Mouse (Mus musculus) G1E-ER4 (cell line): ENCODE measurements around the gene Mtfmt. TPM values are rescaled to one million over a fixed set of nuclear protein-coding genes. Genes with fewer than 3 reads are reported as not detected.

Source experiments
- GATA1 ChIP-seq: IDR thresholded peaks from one replicate; pipeline ENCODE4 v1.8.0; 2012; ENCODE audit warnings: low read length, inconsistent platforms
- polyA plus RNA-seq: library from polyadenylated mRNA; stranded (reverse); fragments of >175 nt; gene quantifications from 2 replicates; pipeline ENCODE4 v1.2.3, GENCODE M21; 2012

Mtfmt gene
- polyA plus RNA-seq, 1 experiment, result 11.7 TPM

GRCm38 (mm10) chr9:65411326-65411725 is 24.3 kb upstream of the Mtfmt start:
- TF ChIP-seq GATA1, result no peak

GRCm38 (mm10) chr9:65417738-65418137 is 17.8 kb upstream of the Mtfmt start:
- TF ChIP-seq GATA1, result no peak

GRCm38 (mm10) chr9:65419633-65420032 is 15.9 kb upstream of the Mtfmt start:
- no peak for TF ChIP-seq GATA1

- TF ChIP-seq GATA1, result no peak
Measured at GRCm38 (mm10) chr9:65422760-65423501, 12.7 kb upstream of the Mtfmt start, which contains the start of gene Slc51b. Gene Slc51b (minus strand): TSS chr9:65422955.

- TF ChIP-seq GATA1, result no peak
Measured at GRCm38 (mm10) chr9:65424393-65424792, 11.2 kb upstream of the Mtfmt start.

GRCm38 (mm10) chr9:65427511-65427910 is 8.1 kb upstream of the Mtfmt start:
- no peak for TF ChIP-seq GATA1

- no peak for TF ChIP-seq GATA1
Measured at GRCm38 (mm10) chr9:65428003-65428402, 7.6 kb upstream of the Mtfmt start.

- no peak for TF ChIP-seq GATA1
Measured at GRCm38 (mm10) chr9:65430401-65430800, 5.2 kb upstream of the Mtfmt start.

- no peak for TF ChIP-seq GATA1
Measured at GRCm38 (mm10) chr9:65430921-65431320, 4.7 kb upstream of the Mtfmt start.

- no peak for TF ChIP-seq GATA1
Measured at GRCm38 (mm10) chr9:65432236-65432635, 3.3 kb upstream of the Mtfmt start.

- no peak for TF ChIP-seq GATA1
Measured at GRCm38 (mm10) chr9:65434140-65434539, 1.4 kb upstream of the Mtfmt start.

- TF ChIP-seq GATA1, result no peak
Measured at GRCm38 (mm10) chr9:65435211-65435610, 371 bp upstream of the Mtfmt start.

GRCm38 (mm10) chr9:65444692-65445091 is 9.1 kb downstream of the Mtfmt start:
- TF ChIP-seq GATA1, result no peak

- no peak for TF ChIP-seq GATA1
Measured at GRCm38 (mm10) chr9:65447951-65448350, 12.4 kb downstream of the Mtfmt start.

GRCm38 (mm10) chr9:65458975-65459374 is 23.4 kb downstream of the Mtfmt start:
- TF ChIP-seq GATA1, result no peak

- TF ChIP-seq GATA1, result no peak
Measured at GRCm38 (mm10) chr9:65460198-65460597, 24.6 kb downstream of the Mtfmt start.

- TF ChIP-seq GATA1, result no peak
Measured at GRCm38 (mm10) chr9:65460732-65461442, 25.3 kb downstream of the Mtfmt start, which contains the start of gene Spg21. Gene Spg21 (plus strand): TSS chr9:65460947.
